8 mouse cellular contexts compared by ENCODE assay signal in the genomic region with DNA sequence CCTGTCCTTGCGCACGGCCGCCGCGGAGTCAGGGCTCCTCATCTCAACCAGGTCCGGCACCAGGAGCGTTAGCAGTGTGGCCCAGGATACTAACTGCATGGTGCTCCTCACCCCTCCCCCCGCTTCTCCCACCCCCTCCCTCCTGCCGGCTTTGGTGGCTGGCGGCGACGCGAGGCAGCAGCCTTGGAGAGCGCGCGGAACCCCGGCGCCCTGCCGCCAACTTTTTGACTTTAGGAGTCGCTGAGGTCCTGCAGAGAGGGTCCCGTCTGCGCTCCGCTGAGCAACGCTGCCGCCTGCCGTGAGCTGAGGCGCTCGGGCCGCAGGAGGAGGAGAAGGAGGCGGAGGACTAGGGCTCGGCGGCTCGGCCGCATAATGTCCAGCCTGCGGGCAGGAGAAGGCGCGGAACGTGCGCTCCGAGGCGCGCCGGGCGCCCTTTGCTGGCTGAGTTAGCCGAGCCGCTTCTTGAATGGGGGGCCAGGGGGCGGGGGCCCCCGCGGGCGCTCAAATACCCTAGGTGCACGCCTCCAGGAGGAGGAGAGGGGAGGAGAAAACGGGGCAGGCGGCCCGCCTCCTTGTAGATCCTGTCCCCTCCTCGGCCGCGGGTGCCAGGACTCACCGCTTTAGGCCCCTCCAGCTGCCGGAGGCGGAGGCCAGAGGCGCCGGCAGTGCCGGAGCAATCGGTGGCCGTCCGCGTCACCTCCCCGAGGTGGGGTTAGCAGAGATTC. TPM values are rescaled to one million over a fixed set of nuclear protein-coding genes. Genes with fewer than 3 reads are reported as not detected.
A peak's percentile ranks its signal among the peaks of the same experiment; 100 is the strongest.
DNase-seq lines count a peak whose midpoint lies in the region; ATAC-seq and TF ChIP-seq lines count a peak whose summit lies in the region.

Gene Adamts9, minus strand, starts transcription at position 436 of the 725 bp plus-strand sequence.

- no peak within 1 kb of the TSS for H3K27ac ChIP-seq in ES-Bruce4 (ENCODE audit: insufficient read depth, low read length)
- H3K27ac ChIP-seq in forebrain, embryonic 14.5 days (ENCODE audit: low read depth, low read length), result no peak within 1 kb of the TSS
- peak within 1 kb of the TSS; percentile 94 for H3K27ac ChIP-seq in lung, embryonic 14.5 days (ENCODE audit: low read depth)

- DNase-seq in adrenal gland, postnatal 4 days (ENCODE audit: low spot score in 2 of 2), result peak; percentile 59 to 76
- DNase-seq in forebrain, embryonic 14.5 days (ENCODE audit: low spot score), result peak; percentile 76
- peak; percentile 87 to 91 for DNase-seq in heart, postnatal 14 days
- peak; percentile 88 to 93 for DNase-seq in kidney, postnatal 4 days
- DNase-seq in lung, embryonic 14.5 days, result peak; percentile 93
- DNase-seq in ovary, postnatal 36 days (ENCODE audit: low spot score), result peak; percentile 88

- no peak for TF ChIP-seq CTCF in ES-Bruce4 (IDR thresholded peaks at IDR 0.05; ENCODE audit: low read depth, low read length)
- TF ChIP-seq CTCF in lung, embryonic 14.5 days (IDR thresholded peaks at IDR 0.05; ENCODE audit: low read depth), result peak; percentile 13; the same call in 1 of the 2 replicates

- no peaks in the 10 kb centered on the region for H3K4me1 ChIP-seq in ES-Bruce4 (ENCODE audit: control insufficient read depth, insufficient read depth, low read length)
- H3K4me1 ChIP-seq in forebrain, embryonic 14.5 days (ENCODE audit: control insufficient read depth, insufficient read depth, low read length), result peaks cover 17% of the 10 kb centered on the region
- H3K4me1 ChIP-seq in lung, embryonic 14.5 days (ENCODE audit: insufficient read depth), result peaks cover 5% of the 10 kb centered on the region

- no peaks in the 10 kb centered on the region; the same call in 1 of the 2 replicates for H3K9me3 ChIP-seq in ES-Bruce4 (replicated peaks; ENCODE audit: control insufficient read depth, insufficient read depth, low read length, poor library complexity, severe bottlenecking)
- no peaks in the 10 kb centered on the region; the same call in 1 of the 2 replicates for H3K9me3 ChIP-seq in forebrain, embryonic 14.5 days (replicated peaks; ENCODE audit: control insufficient read depth, low read length)
- H3K9me3 ChIP-seq in lung, embryonic 14.5 days (ENCODE audit: low read depth, low read length), result no peaks in the 10 kb centered on the region

- under 1% methylated on average over 55 of the region's 68 CpGs for WGBS in forebrain, embryonic 14.5 days
- under 1% methylated on average over 61 of the region's 68 CpGs for WGBS in lung, embryonic 14.5 days

- TF ChIP-seq EP300 in ES-Bruce4 (IDR thresholded peaks at IDR 0.05; ENCODE audit: insufficient read depth, low read depth, low read length), result no peak

- peak within 1 kb of the TSS; percentile 88 for H3K4me2 ChIP-seq in forebrain, embryonic 14.5 days (ENCODE audit: low read length)
- peak within 1 kb of the TSS; percentile 95 for H3K4me2 ChIP-seq in lung, embryonic 14.5 days

- peak; percentile 15 for TF ChIP-seq POLR2A in ES-Bruce4 (IDR thresholded peaks at IDR 0.05; ENCODE audit: insufficient read depth, low read length)

- H3K9ac ChIP-seq in ES-Bruce4 (ENCODE audit: low read depth, poor library complexity, severe bottlenecking), result peak within 1 kb of the TSS; percentile 64
- peak within 1 kb of the TSS; percentile 60 for H3K9ac ChIP-seq in forebrain, embryonic 14.5 days (ENCODE audit: low read length)
- peak within 1 kb of the TSS; percentile 75 for H3K9ac ChIP-seq in lung, embryonic 14.5 days

- peak; percentile 73 for ATAC-seq in forebrain, embryonic 14.5 days
- peak; percentile 86 for ATAC-seq in lung, embryonic 14.5 days (ENCODE audit: insufficient read depth)
- ATAC-seq in monocyte, adult 5-6 weeks (replicated peaks; ENCODE audit: insufficient number of reproducible peaks, low FRiP score, low TSS enrichment, poor library complexity, severe bottlenecking), result no peak

- intact Hi-C loops in heart, postnatal 14 days (cut with DNase I), result loop anchor here (1.0 to 5.0 kb wide), 10 partner anchors 46 to 596 kb away; no protein-coding TSS in a partner anchor

- H3K4me3 ChIP-seq in ES-Bruce4 (ENCODE audit: low read depth, low read length), result peak within 1 kb of the TSS; percentile 83
- peak within 1 kb of the TSS; percentile 53 for H3K4me3 ChIP-seq in forebrain, embryonic 14.5 days (ENCODE audit: low read depth, low read length)
- H3K4me3 ChIP-seq in lung, embryonic 14.5 days (ENCODE audit: low read depth, low read length), result peak within 1 kb of the TSS; percentile 66

- no peaks in the 10 kb centered on the region for H3K36me3 ChIP-seq in ES-Bruce4 (ENCODE audit: control insufficient read depth, insufficient read depth, low read length, poor library complexity, severe bottlenecking)
- H3K36me3 ChIP-seq in forebrain, embryonic 14.5 days (ENCODE audit: control insufficient read depth, insufficient read depth, low read length), result no peaks in the 10 kb centered on the region
- H3K36me3 ChIP-seq in lung, embryonic 14.5 days (ENCODE audit: insufficient read depth), result 0 out of 2 replicates have a peak, but pooled peaks cover 3% of the 10 kb centered on the region

- H3K27me3 ChIP-seq in ES-Bruce4 (ENCODE audit: control insufficient read depth, insufficient read depth, low read length, poor library complexity, severe bottlenecking), result no peaks in the 10 kb centered on the region
- peaks cover 41% of the 10 kb centered on the region for H3K27me3 ChIP-seq in forebrain, embryonic 14.5 days (replicated peaks; ENCODE audit: control insufficient read depth, insufficient read depth, low read length)
- H3K27me3 ChIP-seq in lung, embryonic 14.5 days (ENCODE audit: insufficient read depth, low read length), result no peaks in the 10 kb centered on the region

RNA-seq across cellular contexts. Expression of gene Adamts9, which starts in this region (rescaled TPM):
- polyA plus RNA-seq in ES-Bruce4 (2011; ENCODE audit: insufficient read depth, insufficient read length, low read depth, missing spikeins), result 8.9 and 9.2 TPM in 2 replicates
- 10 to 100 TPM; 47.3 to 52.0 TPM for total RNA-seq in adrenal gland, postnatal 4 days (2021)
- 0.85 and 1.1 TPM in 2 replicates for polyA plus RNA-seq in forebrain, embryonic 14.5 days (2014; fragmentation: Nextera tagmentation; extraction: Ambion mirVana)
- total RNA-seq in heart, postnatal 14 days (2021), result 10 to 100 TPM; 37.9 to 39.7 TPM
- 12.1 and 13.8 TPM in 2 replicates for polyA plus RNA-seq in lung, embryonic 14.5 days (2014; fragmentation: Nextera tagmentation; extraction: Ambion mirVana)
- total RNA-seq in monocyte, adult 5-6 weeks (2017), result 0.10 to 0.29 TPM in 2 of 3 replicates, not detected in the other

Comparison
In these comparisons a context has a peak if more than half of its experiments do, and no peak if none do; other contexts are left out.
1. RNA of gene Adamts9 (total RNA-seq): 47.3 to 52.0 TPM in adrenal gland, postnatal 4 days and 37.9 to 39.7 TPM in heart, postnatal 14 days; 0.10 to 0.29 TPM in monocyte, adult 5-6 weeks; every median in the first group is over 10 times any median in the second.
2. Peak in every context shown above with its lines, with median percentiles within 50 percentile points of each other: H3K4me3 ChIP-seq, H3K9ac ChIP-seq and DNase-seq.